Mouse (Mus musculus) testis, adult 2 months (tissue): ENCODE data around the gene Pfkfb2. TPM values are rescaled to one million over a fixed set of nuclear protein-coding genes. Genes with fewer than 3 reads are reported as not detected.
"Not testable (repeated sequence)": the region's sequence is repeated elsewhere in the genome, so short reads cannot be mapped to it uniquely, and the experiment has no call there.

ENCODE experiments used
- H3K27ac ChIP-seq: fragments of 200-500 bp; 2 replicates; pipeline ENCODE4 v1.5.1; 2012; ENCODE audit warnings: low read depth, low read length; ENCODE audit not compliant: control insufficient read depth, insufficient read depth
- H3K27me3 ChIP-seq: fragments of 200-500 bp; 2 replicates; pipeline ENCODE4 v1.6.1; 2012; ENCODE audit warnings: mild to moderate bottlenecking, low read length, moderate library complexity; ENCODE audit not compliant: control insufficient read depth, insufficient read depth
- H3K36me3 ChIP-seq: fragments of 200-500 bp; 2 replicates; pipeline ENCODE4 v1.6.1; 2012; ENCODE audit warnings: mild to moderate bottlenecking, low read length; ENCODE audit not compliant: control insufficient read depth, insufficient read depth
- H3K4me1 ChIP-seq: fragments of 200-500 bp; 2 replicates; pipeline ENCODE4 v1.6.1; 2012; ENCODE audit warnings: low read length; ENCODE audit not compliant: control insufficient read depth, insufficient read depth
- H3K4me3 ChIP-seq: fragments of 200-500 bp; 2 replicates; pipeline ENCODE4 v1.5.1; 2012; ENCODE audit warnings: low read depth, mild to moderate bottlenecking, low read length, moderate library complexity, mixed read lengths; ENCODE audit not compliant: control insufficient read depth
- CTCF ChIP-seq: fragments of 200-500 bp; IDR thresholded peaks from 2 replicates; pipeline ENCODE4 v1.5.1; 2012; ENCODE audit warnings: low read depth, mild to moderate bottlenecking, inconsistent platforms, low read length, moderate library complexity; ENCODE audit not compliant: control insufficient read depth, insufficient read depth, insufficient replicate concordance
- POLR2A ChIP-seq: fragments of 200-500 bp; IDR thresholded peaks from 2 replicates; pipeline ENCODE4 v1.6.1; 2012; ENCODE audit warnings: low read depth, mild to moderate bottlenecking, inconsistent platforms, low read length, moderate library complexity; ENCODE audit not compliant: control insufficient read depth
- polyA plus RNA-seq: library from polyadenylated mRNA; depleted of rRNA; stranded (reverse); fragments of >200 nt; gene quantifications from 2 replicates; pipeline ENCODE4 v1.2.3, GENCODE M21; 2012

Pfkfb2 gene
- polyA plus RNA-seq, 1 experiment: 33.0 TPM

DNA sequence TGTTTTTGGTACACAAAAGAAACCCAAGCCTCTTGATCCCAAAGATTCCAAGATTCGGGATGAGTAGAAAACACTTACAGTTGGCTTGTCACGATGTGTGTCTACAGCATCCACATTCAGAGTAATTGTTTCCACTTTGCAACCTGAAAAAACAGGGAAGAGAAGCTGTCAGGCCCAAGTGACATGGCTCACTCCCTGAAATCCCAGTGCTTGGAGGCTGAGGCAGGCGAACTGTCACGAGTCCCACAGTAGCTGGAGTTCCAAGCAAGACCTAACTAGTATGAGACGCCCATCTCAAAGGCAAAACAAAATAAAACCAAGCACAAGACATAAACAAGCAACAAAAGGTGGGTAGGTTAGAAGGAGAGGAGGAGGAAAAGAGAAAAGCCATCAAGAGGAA lies 30.5 kb downstream of the Pfkfb2 start:
- H3K36me3 ChIP-seq: peaks cover 10% of the 10 kb centered on the region

DNA sequence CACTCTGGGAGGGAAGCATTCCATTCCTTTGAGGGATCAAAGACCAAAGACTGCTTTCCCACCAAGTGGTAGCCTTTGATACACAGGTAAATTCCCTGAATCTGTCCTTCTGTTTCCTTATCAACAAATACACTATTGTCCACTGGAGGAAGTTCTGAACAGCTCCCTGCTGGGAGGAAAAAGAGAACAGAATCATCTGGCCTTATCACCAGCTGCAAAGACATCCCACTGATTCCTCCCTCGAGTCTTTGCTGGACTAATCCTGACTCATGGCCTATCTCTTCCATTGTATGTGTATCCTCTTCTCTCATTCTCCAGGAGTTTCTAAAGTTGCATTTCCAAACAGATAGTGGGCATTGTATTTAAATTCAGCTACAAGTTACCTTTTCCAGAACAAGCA lies 45.1 kb downstream of the Pfkfb2 start:
- H3K4me1 ChIP-seq: no peaks in the 10 kb centered on the region
- no peak for TF ChIP-seq CTCF
- TF ChIP-seq POLR2A: no peak
- no peak overlapping the region for H3K27ac ChIP-seq
- H3K36me3 ChIP-seq: no peaks in the 10 kb centered on the region
- no peaks in the 10 kb centered on the region for H3K27me3 ChIP-seq
- no peak overlapping the region for H3K4me3 ChIP-seq

More for the DNA sequence above, 30.5 kb downstream of the Pfkfb2 start:
- Histone ChIP-seq H3K4me3 (no peak overlapping the region), H3K4me1 (no peaks in the 10 kb centered on the region), H3K27me3 (no peaks in the 10 kb centered on the region), H3K27ac (no peak overlapping the region)
- no peak for TF ChIP-seq CTCF
- TF ChIP-seq POLR2A: no peak

DNA sequence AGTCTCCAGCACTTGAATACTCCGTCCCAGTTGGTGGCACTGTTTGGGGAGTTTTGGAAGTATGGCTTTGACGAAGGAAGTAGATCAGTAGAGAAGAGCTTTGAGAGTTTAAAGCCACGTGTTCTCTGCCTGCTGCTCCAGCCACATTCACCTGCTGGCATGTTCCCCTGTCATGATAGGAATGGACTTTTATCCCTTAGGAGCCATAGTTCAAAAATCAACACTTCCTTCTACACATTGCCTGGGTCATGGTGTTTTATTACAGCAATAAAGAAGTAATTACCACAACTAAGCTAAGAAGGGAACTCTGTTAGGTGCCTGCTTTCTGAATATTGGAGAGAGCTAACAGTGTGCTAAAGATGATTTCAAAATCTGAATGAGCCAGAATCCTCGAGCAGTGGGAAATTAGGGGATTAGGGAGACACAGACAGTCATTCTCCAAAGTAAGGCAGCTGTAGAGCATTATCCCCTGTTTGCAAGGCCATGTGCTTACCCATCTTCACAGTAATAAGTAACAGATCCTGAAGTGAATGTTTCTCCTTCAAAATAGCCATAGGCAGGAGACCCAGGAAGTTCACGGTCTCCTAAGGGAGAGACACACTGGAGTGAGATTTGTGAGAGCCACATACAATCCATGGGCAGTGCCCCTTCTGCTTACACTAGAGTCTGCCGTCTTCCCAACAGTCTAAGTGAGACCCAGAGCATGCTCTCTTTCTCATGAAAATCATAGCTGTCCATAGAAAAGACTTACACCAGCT lies 47.2 kb downstream of the Pfkfb2 start:
- TF ChIP-seq CTCF: no peak
- no peak for TF ChIP-seq POLR2A
- Histone ChIP-seq H3K36me3 (no peaks in the 10 kb centered on the region), H3K4me3 (no peak overlapping the region), H3K27me3 (no peaks in the 10 kb centered on the region), H3K27ac (no peak overlapping the region), H3K4me1 (no peaks in the 10 kb centered on the region)

DNA sequence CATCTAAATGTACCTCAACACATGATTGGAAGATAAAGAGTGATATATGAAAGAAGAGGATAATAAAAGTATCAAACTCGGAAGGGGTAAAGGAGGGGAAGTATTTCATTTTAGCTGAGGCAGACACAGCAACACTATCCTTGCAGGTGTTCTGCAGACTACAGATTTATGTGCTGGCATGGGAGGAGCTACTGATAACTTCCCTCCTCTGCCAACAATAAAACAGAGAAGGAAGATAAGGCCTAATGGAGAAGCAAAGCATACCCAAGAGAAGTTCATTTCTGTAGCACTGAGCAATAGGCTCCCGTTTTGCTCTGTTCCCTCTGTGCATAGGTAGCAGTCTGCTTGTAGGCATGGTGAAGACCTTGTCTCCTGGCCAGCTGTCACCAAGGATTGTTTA lies 48.0 kb downstream of the Pfkfb2 start:
- Histone ChIP-seq H3K36me3 (no peaks in the 10 kb centered on the region), H3K4me1 (no peaks in the 10 kb centered on the region), H3K27me3 (no peaks in the 10 kb centered on the region), H3K27ac (no peak overlapping the region), H3K4me3 (no peak overlapping the region)
- TF ChIP-seq POLR2A (no peak), CTCF (no peak)

DNA sequence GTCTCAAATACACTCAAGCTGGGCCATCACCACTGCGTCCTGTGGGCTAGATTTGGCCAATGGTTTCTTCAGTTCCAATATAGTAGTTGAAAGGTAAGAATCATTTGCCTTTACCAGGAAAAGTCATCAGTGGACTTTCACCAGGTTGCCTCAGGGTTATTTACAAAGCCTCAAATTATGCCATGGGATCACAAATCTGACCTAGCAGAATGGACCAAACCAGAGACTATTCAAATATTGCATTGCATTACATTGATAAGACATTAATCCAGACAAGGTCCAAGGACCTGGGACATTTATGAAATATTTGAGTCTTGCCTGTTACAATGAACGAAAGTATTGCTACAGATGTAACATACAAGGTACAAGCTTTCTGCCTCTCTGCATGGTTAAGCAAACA lies 50.5 kb downstream of the Pfkfb2 start:
- Histone ChIP-seq H3K4me3 (no peak overlapping the region), H3K4me1 (no peaks in the 10 kb centered on the region), H3K27ac (no peak overlapping the region), H3K36me3 (no peaks in the 10 kb centered on the region), H3K27me3 (no peaks in the 10 kb centered on the region)
- TF ChIP-seq POLR2A (no peak), CTCF (no peak)

DNA sequence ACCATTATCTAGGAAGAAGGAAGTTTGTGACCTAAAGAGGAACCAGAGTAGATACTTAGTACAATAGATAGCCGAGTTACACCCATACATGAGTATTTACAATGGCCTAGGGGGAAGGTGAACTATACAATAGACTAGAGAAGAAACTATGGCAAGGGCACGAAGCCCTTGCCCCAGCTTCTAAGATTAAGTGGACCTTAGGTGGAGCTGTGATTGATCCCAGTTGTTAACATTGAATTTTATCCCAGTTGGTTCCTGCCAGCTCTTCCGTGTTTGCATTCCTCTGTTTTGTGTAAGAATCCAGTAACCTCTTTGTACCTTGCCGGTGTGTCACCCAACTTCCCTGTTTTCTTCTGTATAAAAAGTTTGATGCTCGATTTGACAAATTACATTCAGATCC lies 65.5 kb downstream of the Pfkfb2 start:
- H3K27me3 ChIP-seq, H3K36me3 ChIP-seq, H3K4me3 ChIP-seq, H3K27ac ChIP-seq, H3K4me1 ChIP-seq: not testable (repeated sequence)

DNA sequence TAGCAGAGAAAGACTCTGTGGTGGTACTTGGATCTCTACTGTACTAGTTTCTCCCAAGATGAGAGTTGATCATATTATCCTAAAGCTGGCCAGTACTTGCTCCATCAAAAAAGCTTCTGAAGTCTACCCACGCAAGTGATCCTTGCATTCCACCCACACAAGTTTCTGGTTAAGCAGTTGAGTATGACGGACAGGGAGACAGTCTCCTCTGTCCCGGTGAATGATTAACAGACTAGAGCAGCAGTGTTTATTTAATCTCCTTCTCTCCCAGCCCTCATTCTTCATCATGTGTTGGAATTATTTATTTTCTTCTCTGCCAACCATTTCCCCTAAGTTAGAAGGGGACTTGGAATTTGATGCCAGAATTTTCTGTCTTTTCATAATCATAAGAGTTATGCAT lies 67.6 kb downstream of the Pfkfb2 start, which contains the start of gene C4bp:
TSS of gene C4bp (minus strand) at position 179 of the 400 bp plus-strand sequence.
- no peak for TF ChIP-seq POLR2A
- H3K36me3 ChIP-seq: no peaks in the 10 kb centered on the region
- H3K4me1 ChIP-seq: no peaks in the 10 kb centered on the region
- no peaks in the 10 kb centered on the region for H3K27me3 ChIP-seq
- H3K4me3 ChIP-seq: no peak within 1 kb of the TSS
- no peak within 1 kb of the TSS for H3K27ac ChIP-seq

DNA sequence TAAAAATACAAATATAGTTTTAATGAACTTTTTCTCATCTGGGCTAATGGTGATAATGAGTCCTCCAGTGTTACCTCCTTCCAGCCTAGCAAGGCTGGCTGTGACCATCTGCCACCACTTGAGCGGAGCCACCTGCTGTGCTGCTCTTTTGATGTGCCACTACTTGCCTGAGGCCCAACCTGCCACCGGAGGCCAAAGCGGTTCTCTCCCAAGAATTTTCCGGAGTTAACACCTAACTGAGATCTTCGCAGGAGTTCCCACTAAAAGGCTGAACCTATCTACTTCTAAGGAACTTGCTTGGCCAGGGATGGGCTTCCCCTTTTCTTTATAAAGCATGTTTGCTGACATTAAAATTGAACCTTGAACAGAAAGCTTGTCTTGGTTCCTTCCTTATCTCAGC lies 69.4 kb downstream of the Pfkfb2 start:
- not testable (repeated sequence) for H3K27ac ChIP-seq, H3K4me1 ChIP-seq, H3K36me3 ChIP-seq

More for the DNA sequence above, 69.4 kb downstream of the Pfkfb2 start:
- not testable (repeated sequence) for H3K4me3 ChIP-seq, H3K27me3 ChIP-seq
